Mouse (Mus musculus): ENCODE measurements around the gene Gps1.
"Not testable (repeated sequence)": the region's sequence is repeated elsewhere in the genome, so short reads cannot be mapped to it uniquely, and the experiment has no call there.

The Gps1 gene

DNA sequence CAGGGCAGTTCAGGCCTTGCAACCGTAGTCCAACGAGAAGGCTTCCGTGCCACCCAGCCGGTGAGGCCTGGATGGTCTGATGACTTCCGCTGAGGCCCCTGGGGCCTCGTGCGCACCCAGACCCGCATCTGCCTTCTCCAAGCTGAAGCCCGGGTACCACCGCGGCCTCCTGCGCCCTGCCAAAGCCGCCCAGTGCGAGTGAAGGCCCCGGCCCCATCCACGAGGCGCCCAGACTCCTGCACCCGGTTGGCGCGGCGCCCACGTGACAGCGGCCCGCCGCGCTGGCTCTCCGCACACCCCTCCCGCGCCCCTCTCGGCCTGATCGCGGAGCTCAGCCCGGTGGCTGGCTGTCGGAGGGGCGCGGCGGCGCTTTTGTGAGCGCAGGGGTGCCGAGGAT lies 39.5 kb downstream of the Gps1 start:
- DNase-seq, result peak; percentile 72

DNA sequence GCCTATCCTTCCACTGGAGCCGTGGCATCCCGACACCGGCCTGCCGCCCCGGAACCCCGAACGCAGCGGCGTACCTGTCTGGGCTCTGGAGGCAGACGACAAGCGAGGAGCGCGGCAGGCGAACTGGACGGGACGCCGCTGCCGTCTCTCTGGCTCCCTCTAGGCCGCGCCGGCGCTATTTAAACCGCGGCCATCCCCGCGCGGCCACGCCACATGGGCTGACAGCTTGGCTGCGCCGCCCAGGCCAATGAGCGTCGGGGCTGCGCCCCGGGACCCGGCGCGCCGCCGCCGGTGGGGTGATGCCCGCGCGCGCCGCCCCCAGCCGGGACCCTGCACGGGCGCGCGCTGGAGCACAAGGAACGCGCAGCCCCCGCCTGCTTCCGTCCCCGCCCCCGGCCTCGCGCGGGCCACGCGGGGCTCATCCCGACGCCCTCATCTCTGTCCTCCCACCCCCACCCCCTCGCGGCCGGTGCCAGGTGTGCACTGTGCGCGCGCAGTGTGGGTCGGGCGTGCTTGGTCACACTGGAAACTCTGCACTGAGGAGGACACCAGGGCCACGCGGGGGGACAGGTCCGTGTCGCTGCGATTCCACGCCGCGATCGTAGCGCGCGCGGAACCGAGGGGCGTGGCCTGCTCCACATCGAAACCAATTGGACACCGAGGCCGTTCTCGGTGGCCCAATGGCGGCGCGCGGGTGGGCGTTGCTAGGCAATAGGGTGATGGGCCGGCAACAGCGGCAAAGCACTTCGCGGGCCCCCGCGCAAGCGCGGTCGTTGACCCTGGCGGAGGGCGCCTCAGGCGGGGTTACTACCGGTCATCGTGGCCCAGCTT lies 40.1 kb downstream of the Gps1 start, which contains the start of gene Fasn:
Gene Fasn, minus strand, starts transcription at position 592 of the 831 bp plus-strand sequence.
- peak; percentile 99 for DNase-seq

DNA sequence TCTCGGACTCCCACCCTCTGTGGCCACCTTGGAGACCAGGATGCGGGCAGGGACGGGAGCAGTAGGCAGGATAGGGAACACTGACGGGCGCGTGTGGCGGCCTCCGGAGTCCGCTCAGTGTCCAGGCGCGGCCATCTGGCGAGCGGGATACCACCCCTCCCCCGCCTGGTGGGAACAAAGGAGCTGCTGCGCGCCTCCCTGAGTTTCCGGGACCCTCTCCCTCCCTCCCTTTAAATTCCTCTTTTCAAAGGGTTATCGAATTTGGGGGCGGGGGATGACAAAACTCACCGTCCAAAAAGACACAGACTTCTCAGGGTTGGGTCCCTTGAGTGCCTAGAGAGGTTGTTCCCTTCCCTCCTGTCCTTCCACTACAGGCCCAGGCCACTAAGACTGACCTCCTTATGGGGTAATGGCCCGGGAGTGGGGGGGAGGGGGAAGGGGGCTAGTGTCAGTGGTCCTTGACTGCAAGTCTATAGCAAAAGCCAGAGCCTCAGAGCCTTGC lies 40.8 kb downstream of the Gps1 start:
- DNase-seq, result no peak

DNA sequence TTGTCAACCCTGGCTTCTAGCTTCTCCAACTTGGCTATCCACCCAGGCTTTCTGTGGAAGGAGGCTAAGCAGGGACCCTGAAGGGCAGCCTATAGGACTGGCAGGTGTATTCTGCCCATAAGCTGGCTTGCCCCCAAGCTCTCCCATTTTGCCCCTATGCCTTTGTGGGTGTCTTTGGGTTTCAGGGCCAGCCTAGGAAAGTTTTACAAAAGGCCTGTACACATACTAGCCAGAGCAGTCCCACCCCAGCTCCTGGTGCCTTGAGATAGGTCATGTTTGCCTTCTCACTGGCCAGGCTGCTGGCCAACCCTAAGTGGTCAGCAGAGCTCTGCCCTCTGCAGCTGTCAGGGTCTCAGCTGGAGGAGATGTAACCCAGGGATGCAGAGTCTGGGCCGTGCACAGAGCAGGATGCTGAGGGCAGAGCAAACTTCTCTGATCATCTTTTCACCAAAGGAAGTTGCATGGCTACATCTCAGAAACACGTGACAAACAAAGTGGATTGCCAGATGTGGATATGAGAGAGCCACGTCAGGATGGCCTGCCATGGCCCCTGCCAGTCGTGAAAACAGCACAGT lies 41.3 kb downstream of the Gps1 start:
- no peak for DNase-seq

DNA sequence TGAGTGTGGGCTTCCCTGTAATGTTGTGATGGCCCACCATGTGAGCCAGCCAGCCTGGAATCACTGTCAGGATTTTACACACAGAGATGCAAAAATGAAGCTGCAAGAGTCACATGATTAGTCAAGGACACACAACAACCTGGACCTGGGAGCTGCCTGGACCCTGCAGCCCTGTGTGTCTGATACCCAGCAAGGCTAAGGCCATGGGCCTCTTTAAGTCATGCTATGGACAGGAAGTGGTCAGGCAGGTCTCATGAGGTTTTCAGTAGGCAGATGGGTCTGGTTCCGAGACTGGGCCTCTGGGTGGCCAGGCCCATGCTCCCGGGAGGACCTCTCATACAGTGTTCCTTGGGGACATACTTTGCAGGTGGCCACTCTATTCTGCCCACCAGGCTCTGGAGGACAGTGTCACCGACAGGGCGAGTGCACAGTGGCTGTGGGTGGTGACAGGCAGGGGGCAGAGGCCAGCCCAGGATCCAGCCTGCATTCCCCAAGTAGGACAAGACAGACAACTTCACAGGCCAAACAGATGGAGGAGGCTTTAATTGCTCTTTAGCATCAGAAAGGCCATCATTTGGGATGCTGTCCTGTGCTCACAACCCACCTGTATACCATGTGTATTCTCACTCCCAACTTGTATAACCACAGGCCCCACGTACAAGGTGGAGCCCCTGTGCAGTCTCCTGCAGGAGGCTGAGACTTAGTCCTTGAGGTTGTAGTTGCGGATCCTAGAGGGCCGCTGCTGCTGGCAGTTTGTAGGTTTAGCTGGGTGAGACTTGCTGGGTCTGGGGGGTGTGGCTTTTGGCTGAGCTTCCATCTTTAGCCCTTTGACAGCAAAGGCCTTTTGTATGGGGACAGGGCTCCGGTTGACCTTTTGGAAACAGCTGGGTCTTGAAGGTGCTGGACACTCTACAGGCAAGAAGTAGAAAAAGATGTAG lies 42.2 kb downstream of the Gps1 start:
- no peak for DNase-seq

DNA sequence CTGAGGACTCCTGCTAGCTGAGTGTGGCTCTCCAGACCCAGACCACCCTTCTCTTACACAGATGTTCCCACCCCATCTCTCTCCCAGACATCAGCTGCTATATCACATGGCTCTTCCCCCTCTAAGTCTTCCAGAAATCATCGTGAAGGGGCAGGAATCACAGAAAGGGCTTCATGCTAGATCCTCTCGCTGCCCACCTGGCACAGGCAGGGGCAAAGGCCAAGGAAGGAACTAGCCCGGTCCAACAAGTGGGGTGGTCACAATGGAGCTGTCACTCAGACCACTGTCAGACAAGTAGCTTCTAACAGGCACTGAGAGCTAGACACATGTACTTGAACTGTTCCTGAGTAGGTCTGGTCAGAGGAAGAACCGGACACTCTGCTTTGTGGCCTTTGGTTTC lies 44.3 kb downstream of the Gps1 start:
- no peak for DNase-seq

DNA sequence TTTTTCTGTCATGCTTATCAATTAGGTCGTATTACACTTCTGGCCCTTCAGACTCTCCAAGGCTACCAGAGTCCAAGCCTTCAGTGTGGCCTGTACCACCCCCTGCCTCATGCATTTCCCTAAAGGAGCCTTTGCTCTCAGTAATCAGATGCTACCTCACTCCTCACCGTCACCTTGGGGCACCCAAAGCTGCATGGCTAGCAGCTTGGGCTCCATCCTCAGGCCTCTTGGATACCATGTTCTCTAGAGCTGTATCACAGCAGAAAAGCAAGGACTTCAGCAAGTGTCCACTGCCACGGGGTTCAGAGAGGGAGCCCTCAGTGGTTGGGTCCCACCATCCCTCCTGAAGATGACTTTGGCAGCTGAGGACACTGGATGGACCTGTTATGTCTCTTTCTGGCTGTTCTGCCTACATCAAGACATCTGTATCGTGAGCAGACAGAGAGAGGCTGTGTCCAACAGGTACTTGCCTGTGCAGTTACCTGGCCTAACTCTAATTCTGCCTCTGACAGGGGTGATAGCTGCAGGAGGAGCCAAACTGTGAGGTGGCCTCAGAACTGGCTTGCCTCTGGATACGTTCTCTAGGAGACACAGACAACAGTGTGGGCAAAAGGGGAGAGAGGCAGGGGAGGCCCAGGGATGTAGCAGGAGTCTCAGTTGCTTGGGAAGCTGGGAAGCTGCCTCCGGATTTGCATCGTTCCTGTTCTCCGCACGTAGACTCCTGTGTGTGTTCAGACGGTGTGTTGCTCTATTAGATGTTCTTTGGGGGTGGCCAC lies 45.9 kb downstream of the Gps1 start:
- DNase-seq, result no peak

DNA sequence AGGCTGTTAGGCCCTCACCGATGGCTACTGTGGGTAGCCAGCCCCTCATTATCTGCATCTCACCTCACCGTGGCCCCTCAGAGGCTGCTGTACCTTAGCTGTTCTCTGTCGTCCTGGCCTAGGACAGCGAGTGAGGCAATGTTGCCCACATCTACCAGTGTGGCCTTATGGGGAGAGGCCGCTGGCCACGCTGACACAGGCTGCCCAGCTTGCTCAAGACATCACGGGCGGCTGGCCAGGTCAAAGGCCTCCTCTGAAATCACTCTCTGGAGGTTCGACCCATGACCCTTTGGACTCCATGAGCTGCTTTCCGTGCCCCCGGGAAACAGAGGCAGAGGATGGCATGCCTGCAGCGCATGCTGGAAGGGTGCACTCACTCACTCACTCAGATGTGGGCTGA lies 46.6 kb downstream of the Gps1 start:
- DNase-seq, result no peak

DNA sequence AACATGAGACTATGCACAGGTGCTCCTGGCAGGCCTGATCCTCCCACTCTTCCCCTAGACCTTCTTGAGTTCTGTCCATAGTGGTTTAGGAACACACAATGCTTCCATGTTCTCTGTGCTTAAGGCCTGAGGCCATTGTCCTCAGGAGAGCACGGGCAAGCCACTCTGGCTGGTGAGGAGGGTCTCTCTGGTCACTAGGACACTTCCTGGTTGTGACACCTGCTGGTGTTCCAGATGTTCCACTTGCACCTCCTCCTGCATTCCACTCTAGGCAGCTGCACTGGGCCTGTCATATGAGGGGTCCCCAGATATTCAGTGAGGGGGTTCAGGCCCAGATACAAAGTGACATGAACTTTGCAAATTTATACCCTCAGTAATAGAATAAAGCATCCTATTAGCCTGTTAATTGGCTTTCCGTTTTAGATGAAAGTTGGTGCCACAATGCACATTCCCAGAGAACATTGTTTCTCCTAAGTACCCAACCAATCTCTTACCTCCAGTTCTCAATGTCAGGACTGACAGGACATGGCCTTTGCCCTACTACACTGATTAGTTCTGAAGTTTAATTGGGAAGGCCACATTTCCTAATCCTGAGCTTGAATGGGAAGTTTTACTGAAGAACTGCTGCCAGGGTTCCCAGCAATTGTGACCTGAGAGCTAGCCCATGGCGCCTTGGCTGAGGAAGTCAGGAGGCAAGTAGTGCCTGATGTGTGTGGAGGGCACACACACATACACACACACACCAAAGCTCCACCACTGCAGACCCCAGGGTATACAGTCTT lies 47.8 kb downstream of the Gps1 start:
- DNase-seq, result no peak

DNA sequence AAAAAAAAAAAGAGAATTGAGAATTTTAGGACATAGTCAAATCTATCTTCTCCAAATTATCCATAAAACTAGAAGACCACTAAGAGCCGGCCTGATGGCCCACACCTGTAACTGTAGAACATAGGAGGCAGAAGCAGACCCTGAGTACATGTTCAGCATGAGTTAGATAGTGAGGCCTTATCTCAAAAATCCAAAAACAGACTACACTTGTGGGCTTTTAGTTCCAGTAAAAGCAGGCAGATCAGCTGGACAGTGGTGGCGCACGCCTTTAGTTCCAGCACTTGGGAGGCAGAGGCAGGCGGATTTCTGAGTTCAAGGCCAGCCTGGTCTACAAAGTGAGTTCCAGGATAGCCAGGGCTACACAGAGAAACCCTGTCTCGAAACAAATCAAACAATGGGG lies 48.9 kb downstream of the Gps1 start:
- not testable (repeated sequence) for DNase-seq

DNA sequence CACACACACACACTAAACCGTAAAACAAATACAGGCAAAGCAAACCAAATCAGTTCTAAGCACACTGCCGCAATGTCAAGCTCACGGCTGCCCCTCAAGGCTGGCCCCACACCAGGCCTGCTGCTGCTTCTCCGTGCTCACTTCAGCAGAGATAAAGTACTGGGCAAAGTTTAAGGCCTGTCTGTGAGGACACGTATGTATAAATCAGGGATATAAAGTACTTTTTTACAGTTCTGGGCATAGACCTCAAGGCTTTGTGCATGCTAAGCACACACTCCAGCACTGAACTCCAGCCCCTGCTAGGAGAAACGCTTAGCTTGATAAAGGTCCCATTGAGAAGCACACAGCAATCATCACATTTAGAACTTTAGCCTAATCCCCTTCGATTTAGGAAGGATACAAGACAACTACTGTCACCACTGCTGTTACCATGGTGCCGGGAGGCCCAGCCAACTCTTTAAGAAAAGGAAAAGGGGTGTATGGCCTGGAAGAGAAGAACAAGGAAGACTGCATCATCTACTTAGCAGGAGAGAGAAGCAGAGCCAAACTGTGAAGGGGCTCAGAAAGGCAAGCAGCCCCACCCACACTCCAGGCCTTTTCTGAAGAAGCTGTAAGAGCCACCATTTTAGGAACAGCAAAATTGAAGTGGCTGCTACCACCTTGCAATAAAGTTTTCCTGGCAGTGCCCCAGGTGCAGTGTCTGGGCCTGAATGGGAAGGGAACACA lies 49.6 kb downstream of the Gps1 start:
- no peak for DNase-seq

Data from right cerebral cortex, postnatal 14 days (tissue).